Mouse (Mus musculus) heart, embryonic 15.5 days (tissue): ENCODE data around the gene Ntmt1. TPM values are rescaled to one million over a fixed set of nuclear protein-coding genes. Genes with fewer than 3 reads are reported as not detected.
A peak's percentile ranks its signal among the peaks of the same experiment; 100 is the strongest.

ENCODE experiments used
- ATAC-seq: fragments of 200-750 bp; cut with Nextera tagmentation; replicated peaks from 2 replicates; pipeline ENCODE4 v1.8.0; 2017; ENCODE audit warnings: low read depth, moderate TSS enrichment; ENCODE audit not compliant: insufficient number of reproducible peaks, insufficient read depth, low FRiP score
- H3K27ac ChIP-seq: fragments of 300-500 bp; sonication (generic); 2 replicates; pipeline ENCODE4 v1.5.1; 2015; ENCODE audit warnings: mild to moderate bottlenecking, inconsistent platforms
- H3K27me3 ChIP-seq: fragments of 300-500 bp; sonication (generic); 2 replicates; pipeline ENCODE4 v1.6.1; 2015; ENCODE audit warnings: inconsistent platforms
- H3K36me3 ChIP-seq: fragments of 300-500 bp; sonication (generic); 2 replicates; pipeline ENCODE4 v1.6.1; 2015; ENCODE audit warnings: mild to moderate bottlenecking, inconsistent platforms
- H3K4me1 ChIP-seq: fragments of 300-500 bp; sonication (generic); replicated peaks from 2 replicates; pipeline ENCODE4 v1.6.1; 2015; ENCODE audit warnings: inconsistent platforms
- H3K4me2 ChIP-seq: fragments of 300-500 bp; sonication (generic); 2 replicates; pipeline ENCODE4 v1.6.1; 2015; ENCODE audit warnings: inconsistent platforms, mild to moderate bottlenecking, moderate library complexity
- H3K4me3 ChIP-seq: fragments of 300-500 bp; sonication (generic); 2 replicates; pipeline ENCODE4 v1.5.1; 2015; ENCODE audit warnings: mild to moderate bottlenecking, inconsistent platforms
- H3K9ac ChIP-seq: fragments of 300-500 bp; sonication (generic); 2 replicates; pipeline ENCODE4 v1.6.1; 2015; ENCODE audit warnings: mild to moderate bottlenecking, inconsistent platforms
- H3K9me3 ChIP-seq: fragments of 300-500 bp; sonication (generic); replicated peaks from 2 replicates; pipeline ENCODE4 v1.6.1; 2016; ENCODE audit warnings: inconsistent platforms
- WGBS: fragments of 180-500 bp; shearing (Covaris S2); methylation state at CpG from one replicate; pipeline ENCODE4 v1.1.7; 2015; ENCODE audit warnings: mixed read lengths; 5-methylcytosine and 5-hydroxymethylcytosine counted together
- polyA plus RNA-seq: library from polyadenylated mRNA; unstranded; fragments of >200 nt; fragmentation: Nextera tagmentation; extraction: Ambion mirVana; gene quantifications from 2 replicates; pipeline ENCODE4 v1.2.1, GENCODE M21; 2015

Ntmt1 gene
- polyA plus RNA-seq, result 75.8 and 77.2 TPM in 2 replicates

- Histone ChIP-seq H3K36me3 (peaks cover 6% of the 10 kb centered on the region; the same call in 1 of the 2 replicates), H3K4me1 (peaks cover 26% of the 10 kb centered on the region), H3K9me3 (no peaks in the 10 kb centered on the region), H3K27me3 (0 out of 2 replicates have a peak, but pooled peaks cover 5% of the 10 kb centered on the region), H3K27ac (peak within 1 kb of the TSS; percentile 86), H3K4me3 (peak within 1 kb of the TSS; percentile 69), H3K4me2 (peak within 1 kb of the TSS; percentile 86), H3K9ac (peak within 1 kb of the TSS; percentile 75)
- ATAC-seq, result peak; percentile 99
- under 1% methylated on average over 39 of the region's 44 CpGs for WGBS
Observed at GRCm38 (mm10) chr2:30807648-30808295, at the start of gene Ntmt1. TSS of gene Ntmt1 (plus strand) at chr2:30807826.

- Histone ChIP-seq H3K9ac (peak overlapping the region; percentile 22; the same call in 1 of the 2 replicates), H3K27me3 (no peaks in the 10 kb centered on the region), H3K4me1 (peaks cover 38% of the 10 kb centered on the region), H3K4me3 (no peak overlapping the region), H3K27ac (peak overlapping the region; percentile 95), H3K9me3 (no peaks in the 10 kb centered on the region), H3K4me2 (peak overlapping the region; percentile 50), H3K36me3 (no peaks in the 10 kb centered on the region)
- 5% methylated on average over 17 of the region's 17 CpGs for WGBS
- ATAC-seq, result peak; percentile 95
Observed at GRCm38 (mm10) chr2:30758341-30759087, 49.1 kb upstream of the Ntmt1 start.

GRCm38 (mm10) chr2:30759088-30759374 lies 48.6 kb upstream of the Ntmt1 start:
- Histone ChIP-seq H3K4me1 (peaks cover 36% of the 10 kb centered on the region), H3K36me3 (no peaks in the 10 kb centered on the region), H3K9me3 (no peaks in the 10 kb centered on the region), H3K27me3 (no peaks in the 10 kb centered on the region), H3K4me2 (0 out of 2 replicates have a peak overlapping the region, but pooled peaks have one; percentile 50), H3K27ac (peak overlapping the region; percentile 95), H3K4me3 (no peak overlapping the region), H3K9ac (peak overlapping the region; percentile 28; the same call in 1 of the 2 replicates)
- ATAC-seq, result no peak
- 53% methylated on average over 4 of the region's 4 CpGs for WGBS

- Histone ChIP-seq H3K27ac (peak overlapping the region; percentile 95), H3K27me3 (no peaks in the 10 kb centered on the region), H3K9ac (peak overlapping the region; percentile 28; the same call in 1 of the 2 replicates), H3K4me2 (no peak overlapping the region), H3K4me1 (peaks cover 36% of the 10 kb centered on the region), H3K4me3 (no peak overlapping the region), H3K36me3 (no peaks in the 10 kb centered on the region), H3K9me3 (no peaks in the 10 kb centered on the region)
- WGBS, result 86% methylated on average over 4 of the region's 4 CpGs
- no peak for ATAC-seq
Observed at GRCm38 (mm10) chr2:30759442-30759841, 48.2 kb upstream of the Ntmt1 start.

GRCm38 (mm10) chr2:30759858-30760547 lies 47.6 kb upstream of the Ntmt1 start:
- H3K4me3 ChIP-seq, result no peak overlapping the region
- peaks cover 36% of the 10 kb centered on the region for H3K4me1 ChIP-seq
- ATAC-seq, result no peak
- no peak overlapping the region for H3K4me2 ChIP-seq
- H3K27ac ChIP-seq, result peak overlapping the region; percentile 95
- WGBS, result 67% methylated on average over 10 of the region's 10 CpGs
- no peaks in the 10 kb centered on the region for H3K27me3 ChIP-seq
- no peaks in the 10 kb centered on the region for H3K36me3 ChIP-seq
- peak overlapping the region; percentile 6; the same call in 1 of the 2 replicates for H3K9ac ChIP-seq
- no peaks in the 10 kb centered on the region for H3K9me3 ChIP-seq

- Histone ChIP-seq H3K4me1 (peaks cover 36% of the 10 kb centered on the region), H3K9me3 (no peaks in the 10 kb centered on the region), H3K4me2 (no peak overlapping the region), H3K9ac (no peak overlapping the region), H3K4me3 (no peak overlapping the region), H3K36me3 (no peaks in the 10 kb centered on the region), H3K27ac (no peak overlapping the region; the same call in 1 of the 2 replicates), H3K27me3 (no peaks in the 10 kb centered on the region)
- WGBS, result 58% methylated on average over 6 of the region's 6 CpGs
- ATAC-seq, result no peak
Observed at GRCm38 (mm10) chr2:30760706-30761105, 46.9 kb upstream of the Ntmt1 start.

- ATAC-seq, result no peak
- H3K9me3 ChIP-seq, result no peaks in the 10 kb centered on the region
- no peak overlapping the region for H3K4me3 ChIP-seq
- H3K4me1 ChIP-seq, result peaks cover 20% of the 10 kb centered on the region
- 74% methylated on average over 5 of the region's 5 CpGs for WGBS
- no peaks in the 10 kb centered on the region for H3K36me3 ChIP-seq
- H3K27ac ChIP-seq, result no peak overlapping the region
- H3K9ac ChIP-seq, result no peak overlapping the region
- no peaks in the 10 kb centered on the region for H3K27me3 ChIP-seq
- H3K4me2 ChIP-seq, result no peak overlapping the region
Observed at GRCm38 (mm10) chr2:30766446-30766845, 41.2 kb upstream of the Ntmt1 start.

- no peak overlapping the region for H3K4me3 ChIP-seq
- peaks cover 32% of the 10 kb centered on the region for H3K4me1 ChIP-seq
- no peak overlapping the region for H3K4me2 ChIP-seq
- no peak overlapping the region for H3K27ac ChIP-seq
- 67% methylated on average over 7 of the region's 7 CpGs for WGBS
- no peaks in the 10 kb centered on the region for H3K36me3 ChIP-seq
- H3K9ac ChIP-seq, result no peak overlapping the region
- no peaks in the 10 kb centered on the region for H3K27me3 ChIP-seq
- no peaks in the 10 kb centered on the region for H3K9me3 ChIP-seq
- no peak for ATAC-seq
Observed at GRCm38 (mm10) chr2:30767626-30768240, 39.9 kb upstream of the Ntmt1 start.

- no peak for ATAC-seq
- WGBS, result 74% methylated on average over 5 of the region's 5 CpGs
- no peak overlapping the region for H3K27ac ChIP-seq
- peaks cover 40% of the 10 kb centered on the region for H3K4me1 ChIP-seq
- no peaks in the 10 kb centered on the region for H3K9me3 ChIP-seq
- H3K9ac ChIP-seq, result no peak overlapping the region
- no peak overlapping the region for H3K4me3 ChIP-seq
- no peaks in the 10 kb centered on the region for H3K36me3 ChIP-seq
- H3K27me3 ChIP-seq, result no peaks in the 10 kb centered on the region
- H3K4me2 ChIP-seq, result no peak overlapping the region
Observed at GRCm38 (mm10) chr2:30768529-30768928, 39.1 kb upstream of the Ntmt1 start.

- Histone ChIP-seq H3K9ac (no peak overlapping the region), H3K36me3 (no peaks in the 10 kb centered on the region), H3K9me3 (no peaks in the 10 kb centered on the region), H3K4me1 (peaks cover 42% of the 10 kb centered on the region), H3K4me2 (no peak overlapping the region), H3K27ac (no peak overlapping the region), H3K27me3 (no peaks in the 10 kb centered on the region), H3K4me3 (no peak overlapping the region)
- ATAC-seq, result no peak
- WGBS, result 45% methylated on average over 6 of the region's 6 CpGs
Observed at GRCm38 (mm10) chr2:30769187-30769586, 38.4 kb upstream of the Ntmt1 start.

GRCm38 (mm10) chr2:30771368-30771805 lies 36.2 kb upstream of the Ntmt1 start:
- under 1% methylated on average over 49 of the region's 51 CpGs for WGBS
- Histone ChIP-seq H3K4me2 (peak overlapping the region; percentile 96), H3K36me3 (no peaks in the 10 kb centered on the region), H3K27ac (peak overlapping the region; percentile 95), H3K27me3 (no peaks in the 10 kb centered on the region), H3K4me3 (peak overlapping the region; percentile 59), H3K4me1 (peaks cover 42% of the 10 kb centered on the region), H3K9ac (peak overlapping the region; percentile 73), H3K9me3 (no peaks in the 10 kb centered on the region)
- no peak for ATAC-seq
